Mouse (Mus musculus) kidney, postnatal 4 days (tissue): Measurements from ENCODE around the gene Nlrp6.
"Not testable (repeated sequence)": the region's sequence is repeated elsewhere in the genome, so short reads cannot be mapped to it uniquely, and the experiment has no call there.

ENCODE experiments used
- DNase-seq, 2 experiments: peaks; one replicate each; pipeline ENCODE4 v3.0.0; 2021; ENCODE audit warnings: mixed read lengths in 2 of 2

Gene Nlrp6

GRCm38 (mm10) chr7:140976720-140977119 lies 56.0 kb downstream of the Nlrp6 start:
- not testable (repeated sequence) for DNase-seq
